Mouse (Mus musculus): ENCODE measurements around the gene Crlf1. TPM values are rescaled to one million over a fixed set of nuclear protein-coding genes. Genes with fewer than 3 reads are reported as not detected.

Crlf1 gene
- polyA plus RNA-seq, 1 experiment from 2014 or later, result 10.0 TPM

GRCm38 (mm10) chr8:70477269-70477982, 15.5 kb upstream of the Crlf1 start:
- H3K4me2 ChIP-seq (ENCODE audit: low read depth, low read length), result peak overlapping the region; percentile 79
- H3K9me3 ChIP-seq (ENCODE audit: control insufficient read depth, low read length), result no peaks in the 10 kb centered on the region
- H3K27me3 ChIP-seq (ENCODE audit: control insufficient read depth, insufficient read depth, low read length), result 0 out of 2 replicates have a peak, but pooled peaks cover 2% of the 10 kb centered on the region
- H3K36me3 ChIP-seq (ENCODE audit: control insufficient read depth, insufficient read depth, low read length), result no peaks in the 10 kb centered on the region
- H3K4me3 ChIP-seq (ENCODE audit: low read depth, low read length), result peak overlapping the region; percentile 77
- WGBS, result 2% methylated on average over 21 of the region's 21 CpGs
- peak; percentile 55 for ATAC-seq (ENCODE audit: low read depth)
- peaks cover 11% of the 10 kb centered on the region for H3K4me1 ChIP-seq (ENCODE audit: control insufficient read depth, insufficient read depth, low read length)
- H3K27ac ChIP-seq (ENCODE audit: low read depth, low read length), result no peak overlapping the region
- H3K9ac ChIP-seq (replicated peaks; ENCODE audit: low read depth, low read length), result no peak overlapping the region

- Histone ChIP-seq H3K9me3 (ENCODE audit: control insufficient read depth, low read length) (no peaks in the 10 kb centered on the region), H3K27ac (ENCODE audit: low read depth, low read length) (no peak overlapping the region), H3K9ac (replicated peaks; ENCODE audit: low read depth, low read length) (no peak overlapping the region), H3K27me3 (ENCODE audit: control insufficient read depth, insufficient read depth, low read length) (peaks cover 16% of the 10 kb centered on the region), H3K36me3 (ENCODE audit: control insufficient read depth, insufficient read depth, low read length) (peaks cover 5% of the 10 kb centered on the region; the same call in 1 of the 2 replicates), H3K4me1 (ENCODE audit: control insufficient read depth, insufficient read depth, low read length) (peaks cover 10% of the 10 kb centered on the region; the same call in 1 of the 2 replicates), H3K4me2 (ENCODE audit: low read depth, low read length) (no peak overlapping the region), H3K4me3 (ENCODE audit: low read depth, low read length) (no peak overlapping the region)
- WGBS, result 79% methylated on average over 3 of the region's 3 CpGs
- ATAC-seq (ENCODE audit: low read depth), result no peak
Observed at GRCm38 (mm10) chr8:70481908-70482307, 11.1 kb upstream of the Crlf1 start.

GRCm38 (mm10) chr8:70482943-70483342, 10.0 kb upstream of the Crlf1 start:
- Histone ChIP-seq H3K4me1 (ENCODE audit: control insufficient read depth, insufficient read depth, low read length) (peaks cover 11% of the 10 kb centered on the region; the same call in 1 of the 2 replicates), H3K4me2 (ENCODE audit: low read depth, low read length) (no peak overlapping the region), H3K27me3 (ENCODE audit: control insufficient read depth, insufficient read depth, low read length) (peaks cover 18% of the 10 kb centered on the region), H3K27ac (ENCODE audit: low read depth, low read length) (no peak overlapping the region), H3K9me3 (ENCODE audit: control insufficient read depth, low read length) (no peaks in the 10 kb centered on the region), H3K9ac (replicated peaks; ENCODE audit: low read depth, low read length) (no peak overlapping the region), H3K36me3 (ENCODE audit: control insufficient read depth, insufficient read depth, low read length) (peaks cover 5% of the 10 kb centered on the region; the same call in 1 of the 2 replicates), H3K4me3 (ENCODE audit: low read depth, low read length) (no peak overlapping the region)
- 69% methylated on average over 2 of the region's 2 CpGs for WGBS
- ATAC-seq (ENCODE audit: low read depth), result no peak

- 56% methylated on average over 7 of the region's 7 CpGs for WGBS
- peak overlapping the region; percentile 75 for H3K4me2 ChIP-seq (ENCODE audit: low read depth, low read length)
- peaks cover 5% of the 10 kb centered on the region; the same call in 1 of the 2 replicates for H3K36me3 ChIP-seq (ENCODE audit: control insufficient read depth, insufficient read depth, low read length)
- H3K27ac ChIP-seq (ENCODE audit: low read depth, low read length), result no peak overlapping the region
- no peaks in the 10 kb centered on the region for H3K9me3 ChIP-seq (ENCODE audit: control insufficient read depth, low read length)
- H3K9ac ChIP-seq (replicated peaks; ENCODE audit: low read depth, low read length), result peak overlapping the region; percentile 78
- H3K4me3 ChIP-seq (ENCODE audit: low read depth, low read length), result peak overlapping the region; percentile 57; the same call in 1 of the 2 replicates
- peaks cover 44% of the 10 kb centered on the region for H3K27me3 ChIP-seq (ENCODE audit: control insufficient read depth, insufficient read depth, low read length)
- ATAC-seq (ENCODE audit: low read depth), result no peak
- H3K4me1 ChIP-seq (ENCODE audit: control insufficient read depth, insufficient read depth, low read length), result peaks cover 19% of the 10 kb centered on the region
Observed at GRCm38 (mm10) chr8:70486191-70486681, 6.7 kb upstream of the Crlf1 start.

GRCm38 (mm10) chr8:70486941-70487520, 5.9 kb upstream of the Crlf1 start, which contains the start of gene Tmem59l:
Tmem59l (minus strand) TSS chr8:70487358.
- 4% methylated on average over 30 of the region's 33 CpGs for WGBS
- peak; percentile 84 for ATAC-seq (ENCODE audit: low read depth)

GRCm38 (mm10) chr8:70487993-70488796, 4.8 kb upstream of the Crlf1 start:
- no peak for ATAC-seq (ENCODE audit: low read depth)
- Histone ChIP-seq H3K4me3 (ENCODE audit: low read depth, low read length) (peak overlapping the region; percentile 9; the same call in 1 of the 2 replicates), H3K27me3 (ENCODE audit: control insufficient read depth, insufficient read depth, low read length) (peaks cover 63% of the 10 kb centered on the region), H3K4me1 (ENCODE audit: control insufficient read depth, insufficient read depth, low read length) (peaks cover 29% of the 10 kb centered on the region), H3K9me3 (ENCODE audit: control insufficient read depth, low read length) (no peaks in the 10 kb centered on the region), H3K36me3 (ENCODE audit: control insufficient read depth, insufficient read depth, low read length) (peaks cover 5% of the 10 kb centered on the region; the same call in 1 of the 2 replicates), H3K27ac (ENCODE audit: low read depth, low read length) (no peak overlapping the region), H3K4me2 (ENCODE audit: low read depth, low read length) (peak overlapping the region; percentile 75), H3K9ac (replicated peaks; ENCODE audit: low read depth, low read length) (no peak overlapping the region)
- WGBS, result 2% methylated on average over 55 of the region's 55 CpGs

More at GRCm38 (mm10) chr8:70486941-70487520, 5.9 kb upstream of the Crlf1 start, which contains the start of gene Tmem59l:
- Histone ChIP-seq H3K36me3 (ENCODE audit: control insufficient read depth, insufficient read depth, low read length) (peaks cover 5% of the 10 kb centered on the region; the same call in 1 of the 2 replicates), H3K4me2 (ENCODE audit: low read depth, low read length) (peak within 1 kb of the TSS; percentile 75), H3K4me1 (ENCODE audit: control insufficient read depth, insufficient read depth, low read length) (peaks cover 19% of the 10 kb centered on the region), H3K4me3 (ENCODE audit: low read depth, low read length) (peak within 1 kb of the TSS; percentile 57), H3K9me3 (ENCODE audit: control insufficient read depth, low read length) (no peaks in the 10 kb centered on the region), H3K27ac (ENCODE audit: low read depth, low read length) (0 out of 2 replicates have a peak within 1 kb of the TSS, but pooled peaks have one; percentile 7), H3K27me3 (ENCODE audit: control insufficient read depth, insufficient read depth, low read length) (peaks cover 52% of the 10 kb centered on the region), H3K9ac (replicated peaks; ENCODE audit: low read depth, low read length) (peak within 1 kb of the TSS; percentile 78)

- no peak for ATAC-seq (ENCODE audit: low read depth)
- H3K9ac ChIP-seq (replicated peaks; ENCODE audit: low read depth, low read length), result no peak overlapping the region
Observed at GRCm38 (mm10) chr8:70488931-70489470, 4.0 kb upstream of the Crlf1 start.

GRCm38 (mm10) chr8:70489576-70489975, 3.4 kb upstream of the Crlf1 start:
- under 1% methylated on average over 31 of the region's 41 CpGs for WGBS
- H3K4me1 ChIP-seq (ENCODE audit: control insufficient read depth, insufficient read depth, low read length), result peaks cover 37% of the 10 kb centered on the region

More at GRCm38 (mm10) chr8:70488931-70489470, 4.0 kb upstream of the Crlf1 start:
- H3K36me3 ChIP-seq (ENCODE audit: control insufficient read depth, insufficient read depth, low read length), result peaks cover 4% of the 10 kb centered on the region; the same call in 1 of the 2 replicates
- under 1% methylated on average over 14 of the region's 14 CpGs for WGBS
- peak overlapping the region; percentile 9; the same call in 1 of the 2 replicates for H3K4me3 ChIP-seq (ENCODE audit: low read depth, low read length)
- peaks cover 71% of the 10 kb centered on the region for H3K27me3 ChIP-seq (ENCODE audit: control insufficient read depth, insufficient read depth, low read length)
- H3K4me1 ChIP-seq (ENCODE audit: control insufficient read depth, insufficient read depth, low read length), result peaks cover 35% of the 10 kb centered on the region
- H3K4me2 ChIP-seq (ENCODE audit: low read depth, low read length), result 0 out of 2 replicates have a peak overlapping the region, but pooled peaks have one; percentile 6
- H3K27ac ChIP-seq (ENCODE audit: low read depth, low read length), result no peak overlapping the region
- no peaks in the 10 kb centered on the region for H3K9me3 ChIP-seq (ENCODE audit: control insufficient read depth, low read length)

More at GRCm38 (mm10) chr8:70489576-70489975, 3.4 kb upstream of the Crlf1 start:
- Histone ChIP-seq H3K27ac (ENCODE audit: low read depth, low read length) (no peak overlapping the region), H3K9me3 (ENCODE audit: control insufficient read depth, low read length) (no peaks in the 10 kb centered on the region), H3K27me3 (ENCODE audit: control insufficient read depth, insufficient read depth, low read length) (peaks cover 74% of the 10 kb centered on the region), H3K4me3 (ENCODE audit: low read depth, low read length) (no peak overlapping the region; the same call in 1 of the 2 replicates), H3K36me3 (ENCODE audit: control insufficient read depth, insufficient read depth, low read length) (no peaks in the 10 kb centered on the region), H3K4me2 (ENCODE audit: low read depth, low read length) (no peak overlapping the region), H3K9ac (replicated peaks; ENCODE audit: low read depth, low read length) (no peak overlapping the region)
- no peak for ATAC-seq (ENCODE audit: low read depth)
